Mouse (Mus musculus) G1E (cell line): ENCODE data around the gene Cenpx.

Source experiments
- CTCF ChIP-seq: IDR thresholded peaks from 2 replicates; pipeline ENCODE4 v1.5.1; 2012; ENCODE audit warnings: low read depth, low read length, inconsistent platforms, mixed read lengths
- GATA1 ChIP-seq: IDR thresholded peaks from 2 replicates; pipeline ENCODE4 v1.6.1; 2012; ENCODE audit warnings: borderline replicate concordance, low read length, inconsistent platforms, mixed read lengths
- GATA2 ChIP-seq: IDR thresholded peaks from 2 replicates; pipeline ENCODE4 v1.6.1; 2012; ENCODE audit warnings: low read depth, low read length, inconsistent platforms, borderline replicate concordance
- POLR2AphosphoS5 ChIP-seq: IDR thresholded peaks from 2 replicates; pipeline ENCODE4 v1.6.1; 2012; ENCODE audit warnings: low read depth, low read length, inconsistent platforms; ENCODE audit not compliant: insufficient replicate concordance

DNA sequence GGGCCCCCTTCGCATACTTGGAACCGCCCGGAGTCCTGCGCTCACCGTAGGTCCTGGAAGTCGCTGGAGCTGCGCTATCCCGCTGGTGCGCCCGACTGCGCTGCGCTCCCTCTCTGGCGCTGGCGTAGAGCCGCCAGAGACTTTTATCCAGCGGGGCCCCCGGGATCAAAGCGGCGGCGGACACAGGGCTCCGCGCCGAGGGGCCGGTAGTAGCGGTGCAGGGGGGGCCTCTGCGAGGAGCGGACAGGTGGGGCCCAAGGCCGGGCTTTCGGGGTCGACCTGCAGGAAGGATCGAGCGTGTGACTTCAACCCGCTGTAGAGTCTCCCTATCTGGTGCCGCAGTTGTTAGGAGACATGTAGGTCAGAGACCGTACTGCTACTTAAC is 52.5 kb downstream of the Cenpx start, which contains the start of gene Notum:
- TF ChIP-seq CTCF (no peak), GATA2 (no peak), GATA1 (no peak), POLR2AphosphoS5 (no peak)
